Mouse (Mus musculus): Measurements from ENCODE around the gene Catsper1. TPM values are rescaled to one million over a fixed set of nuclear protein-coding genes. Genes with fewer than 3 reads are reported as not detected.
"Not testable (repeated sequence)": the region's sequence is repeated elsewhere in the genome, so short reads cannot be mapped to it uniquely, and the experiment has no call there.

Catsper1 gene
- total RNA-seq, 2 experiments from 2014 or later: not detected

DNA sequence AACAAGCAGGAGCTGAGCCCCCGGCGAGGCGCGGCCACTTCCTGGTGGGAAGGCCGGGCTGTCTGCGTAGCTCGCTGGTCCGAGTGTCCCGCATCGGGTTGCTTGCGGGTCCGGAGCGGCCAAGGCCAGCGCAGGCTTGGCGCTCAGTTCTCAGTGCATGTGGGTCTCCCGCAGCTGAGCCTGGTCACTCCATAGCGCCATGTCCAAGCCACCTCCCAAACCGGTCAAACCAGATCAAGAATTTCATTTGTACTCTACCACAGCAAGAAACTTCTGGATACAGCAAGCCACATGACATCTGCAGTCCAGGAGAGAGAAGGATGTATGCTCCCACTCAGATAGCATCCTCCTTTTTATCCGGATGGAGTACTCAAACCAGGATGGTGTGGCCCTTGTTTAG lies 7.6 kb upstream of the Catsper1 start:
- Histone ChIP-seq H3K27ac (no peak overlapping the region), H3K4me3 (no peak overlapping the region)
- TF ChIP-seq CTCF (conservative IDR thresholded peaks at IDR 0.05): no peak
- no peak for DNase-seq (ENCODE audit: low spot score in 2 of 2)

DNA sequence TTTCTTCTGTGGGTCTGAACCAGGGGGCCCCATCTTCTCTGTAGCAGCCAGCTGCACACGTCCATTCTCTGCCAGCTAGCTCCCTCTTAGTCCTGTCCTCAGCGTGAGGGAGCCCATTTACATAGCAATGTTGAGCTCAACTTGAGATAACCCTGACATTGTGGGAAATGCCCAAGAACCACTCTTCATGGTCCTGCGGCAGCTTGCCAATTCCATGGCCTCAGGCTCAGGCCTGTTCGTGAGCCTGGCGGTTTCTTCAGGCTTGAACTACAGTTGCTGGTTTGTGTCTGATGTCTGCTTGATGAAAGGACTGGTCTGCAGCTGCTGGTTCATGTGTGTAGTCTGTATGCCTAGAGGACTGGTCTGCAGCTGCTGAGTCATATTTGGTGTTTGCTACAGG lies 800 bp upstream of the Catsper1 start:
- Histone ChIP-seq H3K4me3 (no peak overlapping the region), H3K27ac (no peak overlapping the region)
- no peak for DNase-seq (ENCODE audit: low spot score in 2 of 2)
- no peak for TF ChIP-seq CTCF (conservative IDR thresholded peaks at IDR 0.05)

- peak; percentile 99 for TF ChIP-seq CTCF (conservative IDR thresholded peaks at IDR 0.05)
- Histone ChIP-seq H3K4me3 (no peak overlapping the region), H3K27ac (no peak overlapping the region)
- DNase-seq (ENCODE audit: low spot score in 2 of 2): peak; percentile 70 to 86
Observed at GRCm38 (mm10) chr19:5337975-5338374, 2.4 kb downstream of the Catsper1 start.

GRCm38 (mm10) chr19:5341360-5341759 lies 5.8 kb downstream of the Catsper1 start:
- TF ChIP-seq CTCF (conservative IDR thresholded peaks at IDR 0.05): no peak
- no peak for DNase-seq (ENCODE audit: low spot score in 2 of 2)
- H3K4me3 ChIP-seq: no peak overlapping the region
- H3K27ac ChIP-seq: no peak overlapping the region

DNA sequence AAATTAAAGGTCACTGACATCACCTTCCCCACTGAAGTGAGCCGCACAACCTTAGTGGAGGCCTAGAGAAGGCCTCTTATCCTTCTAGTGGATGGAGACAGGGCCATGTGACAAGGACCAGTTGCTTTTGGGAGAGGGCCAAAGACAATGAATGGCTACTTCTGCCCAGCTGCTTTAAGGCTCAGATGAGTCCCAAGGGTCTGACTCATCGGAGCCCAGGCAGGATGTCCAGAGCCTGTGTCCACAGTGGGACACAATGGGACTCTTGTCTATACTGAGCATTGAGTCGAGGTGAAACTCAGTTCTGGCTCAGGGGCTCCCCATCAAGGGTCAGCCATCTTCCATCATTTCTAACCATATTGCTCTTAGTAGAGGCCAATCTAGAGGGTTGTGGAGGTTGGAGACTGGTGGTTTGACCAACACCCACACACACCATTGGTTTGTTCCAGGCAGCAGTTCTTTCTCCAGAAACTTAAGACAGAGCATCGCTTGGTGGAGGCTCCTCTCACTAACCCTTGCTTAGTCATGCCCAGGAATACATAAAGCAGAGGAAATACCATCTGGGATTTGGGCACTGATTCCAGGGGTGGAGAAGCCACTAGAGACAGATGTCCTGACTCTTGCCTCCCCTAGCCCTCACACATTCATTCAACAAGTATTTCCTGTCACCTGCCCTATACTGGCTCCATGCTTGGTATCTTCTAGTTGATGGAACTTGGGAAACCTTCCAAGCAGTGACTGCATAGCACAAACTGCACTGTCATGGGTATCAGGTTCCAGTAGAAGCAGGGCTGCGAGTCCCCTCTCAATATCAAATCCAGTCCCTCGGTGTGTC lies 10.0 kb downstream of the Catsper1 start:
- Histone ChIP-seq H3K27ac (no peak overlapping the region), H3K4me3 (no peak overlapping the region)
- TF ChIP-seq CTCF (conservative IDR thresholded peaks at IDR 0.05): no peak
- no peak for DNase-seq (ENCODE audit: low spot score in 2 of 2)

GRCm38 (mm10) chr19:5348064-5348463 lies 12.5 kb downstream of the Catsper1 start:
- H3K4me3 ChIP-seq: no peak overlapping the region
- no peak for DNase-seq (ENCODE audit: low spot score in 2 of 2)
- H3K27ac ChIP-seq: no peak overlapping the region
- no peak for TF ChIP-seq CTCF (conservative IDR thresholded peaks at IDR 0.05)

GRCm38 (mm10) chr19:5348526-5349501 lies 13.3 kb downstream of the Catsper1 start:
- peak overlapping the region; percentile 57 for H3K4me3 ChIP-seq
- no peak for DNase-seq (ENCODE audit: low spot score in 2 of 2)
- H3K27ac ChIP-seq: peak overlapping the region; percentile 76
- peak; percentile 83 for TF ChIP-seq CTCF (conservative IDR thresholded peaks at IDR 0.05)

DNA sequence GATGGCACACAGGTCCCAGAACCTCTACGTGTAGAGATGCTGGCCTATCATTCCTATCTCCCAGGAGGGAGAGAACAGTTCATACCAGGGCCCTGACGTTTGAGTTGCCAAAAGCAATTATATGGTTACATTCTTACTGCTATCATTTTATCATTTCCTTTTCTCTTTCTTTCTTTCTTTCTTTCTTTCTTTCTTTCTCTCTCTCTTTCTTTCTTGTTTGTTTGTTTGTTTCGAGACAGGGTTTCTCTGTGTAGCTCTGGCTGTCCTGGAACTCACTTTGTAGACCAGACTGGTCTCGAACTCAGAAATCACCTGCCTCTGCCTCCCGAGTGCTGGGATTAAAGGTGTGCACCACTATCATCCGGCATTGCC lies 13.9 kb downstream of the Catsper1 start, which contains the start of gene Cst6:
Cst6 (minus strand) TSS at position 73 of the 372 bp plus-strand sequence.
- peak within 1 kb of the TSS; percentile 57 for H3K4me3 ChIP-seq
- peak within 1 kb of the TSS; percentile 76 for H3K27ac ChIP-seq
- DNase-seq (ENCODE audit: low spot score in 2 of 2): not testable (repeated sequence)

DNA sequence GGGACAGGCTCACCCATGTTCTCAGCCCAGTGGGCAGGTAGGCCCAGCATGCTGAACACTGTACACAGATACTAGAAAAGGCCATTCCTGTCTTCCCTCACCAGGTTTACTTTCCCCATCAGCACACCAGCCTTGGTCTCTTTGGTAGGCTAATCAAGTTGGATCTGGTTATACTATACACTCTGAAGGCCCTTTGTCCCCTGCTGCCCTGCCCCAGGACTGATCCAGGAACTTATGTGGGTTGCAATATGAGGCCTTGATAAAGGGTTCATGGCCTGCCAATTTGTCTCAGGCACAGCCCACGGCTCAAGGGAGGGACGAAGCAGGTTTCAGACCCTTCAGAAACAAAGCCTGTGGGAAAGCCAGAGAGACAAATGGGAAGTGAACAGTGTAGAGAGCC lies 18.1 kb downstream of the Catsper1 start:
- TF ChIP-seq CTCF (conservative IDR thresholded peaks at IDR 0.05): no peak
- Histone ChIP-seq H3K27ac (no peak overlapping the region), H3K4me3 (no peak overlapping the region)
- no peak for DNase-seq (ENCODE audit: low spot score in 2 of 2)

GRCm38 (mm10) chr19:5356080-5356479 lies 20.5 kb downstream of the Catsper1 start:
- Histone ChIP-seq H3K4me3 (no peak overlapping the region), H3K27ac (no peak overlapping the region)
- DNase-seq (ENCODE audit: low spot score in 2 of 2): no peak
- TF ChIP-seq CTCF (conservative IDR thresholded peaks at IDR 0.05): no peak

DNA sequence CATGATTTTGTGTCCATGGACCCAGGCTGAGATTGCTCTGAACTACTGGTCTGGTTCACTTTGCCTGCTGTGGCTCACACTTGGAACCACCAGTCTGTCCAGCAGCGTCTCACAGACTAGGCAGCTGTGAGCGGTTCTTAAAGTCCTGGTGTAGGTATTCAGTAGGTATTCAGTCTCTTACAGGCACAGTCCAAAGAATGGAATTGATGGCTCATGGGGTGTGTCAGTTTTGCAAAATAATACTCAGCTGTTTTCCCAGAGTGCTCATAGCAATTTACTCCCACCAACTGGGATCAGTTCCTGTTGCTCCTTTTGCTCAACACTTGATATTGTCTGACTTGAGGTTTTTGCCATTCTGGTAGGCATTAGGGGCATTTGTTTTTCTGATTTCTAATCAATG lies 26.6 kb downstream of the Catsper1 start:
- no peak for DNase-seq (ENCODE audit: low spot score in 2 of 2)
- Histone ChIP-seq H3K4me3 (no peak overlapping the region), H3K27ac (no peak overlapping the region)
- TF ChIP-seq CTCF (conservative IDR thresholded peaks at IDR 0.05): no peak

DNA sequence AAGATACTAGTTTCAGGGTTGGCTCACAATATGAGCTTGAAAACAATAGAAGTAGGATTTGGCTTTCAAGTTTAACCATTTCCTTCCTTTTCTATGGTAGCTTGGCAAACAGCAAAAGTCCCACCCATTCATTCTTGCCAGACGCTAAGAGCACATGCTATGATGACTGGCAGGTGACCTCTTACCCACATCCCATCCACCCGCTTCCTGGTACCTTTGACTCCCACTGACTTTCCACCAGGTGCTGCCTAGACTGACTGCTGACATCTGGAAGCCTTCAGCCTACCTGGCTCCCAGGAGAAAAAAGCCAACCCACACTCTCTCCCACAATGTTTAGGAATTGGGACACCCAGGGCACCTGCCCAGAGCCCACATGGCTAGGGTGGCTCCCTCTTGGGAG lies 28.6 kb downstream of the Catsper1 start:
- DNase-seq (ENCODE audit: low spot score in 2 of 2): no peak
- Histone ChIP-seq H3K4me3 (no peak overlapping the region), H3K27ac (no peak overlapping the region)
- TF ChIP-seq CTCF (conservative IDR thresholded peaks at IDR 0.05): no peak

- DNase-seq (ENCODE audit: low spot score in 2 of 2): no peak
- peak overlapping the region; percentile 88 for H3K4me3 ChIP-seq
- no peak for TF ChIP-seq CTCF (conservative IDR thresholded peaks at IDR 0.05)
- H3K27ac ChIP-seq: peak overlapping the region; percentile 98
Observed at GRCm38 (mm10) chr19:5365751-5366150, 30.2 kb downstream of the Catsper1 start.

Measured in layer of hippocampus, adult 2 months (tissue).